Mouse (Mus musculus) ES-Bruce4 (cell line): ENCODE results near the gene Caln1. TPM values are rescaled to one million over a fixed set of nuclear protein-coding genes. Genes with fewer than 3 reads are reported as not detected.

Experiments
- H3K27ac ChIP-seq: 2 replicates; pipeline ENCODE4 v1.5.1; 2012; ENCODE audit warnings: low read length, inconsistent platforms; ENCODE audit not compliant: insufficient read depth
- H3K27me3 ChIP-seq: 2 replicates; pipeline ENCODE4 v1.6.1; 2012; ENCODE audit warnings: mild to moderate bottlenecking, low read length, inconsistent platforms; ENCODE audit not compliant: control insufficient read depth, poor library complexity, insufficient read depth, severe bottlenecking
- H3K36me3 ChIP-seq: 2 replicates; pipeline ENCODE4 v1.6.1; 2012; ENCODE audit warnings: inconsistent platforms, mild to moderate bottlenecking, low read length, moderate library complexity; ENCODE audit not compliant: control insufficient read depth, poor library complexity, insufficient read depth, severe bottlenecking
- H3K4me1 ChIP-seq: one replicate; pipeline ENCODE4 v1.8.1; 2011; ENCODE audit warnings: low read length; ENCODE audit not compliant: control insufficient read depth, insufficient read depth
- H3K4me3 ChIP-seq: 2 replicates; pipeline ENCODE4 v1.5.1; 2011; ENCODE audit warnings: low read depth, mild to moderate bottlenecking, low read length
- H3K9ac ChIP-seq: 2 replicates; pipeline ENCODE4 v1.6.1; 2012; ENCODE audit warnings: low read depth, mild to moderate bottlenecking, inconsistent platforms; ENCODE audit not compliant: poor library complexity, severe bottlenecking
- H3K9me3 ChIP-seq: replicated peaks from 2 replicates; pipeline ENCODE4 v1.6.1; 2012; ENCODE audit warnings: mild to moderate bottlenecking, low read length, inconsistent platforms; ENCODE audit not compliant: control insufficient read depth, poor library complexity, insufficient read depth, severe bottlenecking
- CTCF ChIP-seq: IDR thresholded peaks from one replicate; pipeline ENCODE4 v1.8.1; 2011; ENCODE audit warnings: low read depth, low read length
- EP300 ChIP-seq: IDR thresholded peaks from 2 replicates; pipeline ENCODE4 v1.6.1; 2011; ENCODE audit warnings: low read depth, low read length; ENCODE audit not compliant: insufficient read depth
- POLR2A ChIP-seq: IDR thresholded peaks from one replicate; pipeline ENCODE4 v1.8.1; 2011; ENCODE audit warnings: low read length; ENCODE audit not compliant: insufficient read depth
- polyA plus RNA-seq: library from polyadenylated mRNA; stranded (reverse); fragments of >200 nt; gene quantifications from 2 replicates; pipeline ENCODE4 v1.2.4, GENCODE M21; 2011; ENCODE audit warnings: low read depth; ENCODE audit not compliant: missing spikeins, insufficient read depth, insufficient read length

The Caln1 gene
- polyA plus RNA-seq, 1 experiment = 0.28 TPM

DNA sequence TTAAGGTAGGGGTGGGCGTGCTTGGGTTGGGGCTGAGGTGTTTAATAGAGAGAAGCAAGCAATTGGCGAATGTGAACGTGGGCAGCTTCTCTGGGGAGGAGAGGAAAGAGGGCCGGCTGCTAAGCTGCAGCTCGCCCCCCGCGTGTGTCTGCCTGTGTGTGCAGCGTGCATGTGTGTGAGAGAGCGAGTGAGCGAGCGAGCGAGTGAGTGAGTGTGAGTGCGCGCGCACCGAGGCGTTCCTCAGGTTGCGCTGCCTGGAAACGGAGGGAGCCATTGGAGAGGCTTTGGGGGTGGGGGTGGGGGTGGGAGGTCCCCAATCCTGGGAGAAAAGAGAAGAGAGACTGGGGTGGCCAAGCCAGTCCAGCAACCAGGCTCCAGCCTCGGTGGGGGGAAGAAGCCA, 79.2 kb downstream of the Caln1 start:
- Histone ChIP-seq H3K27ac (no peak overlapping the region), H3K9ac (peak overlapping the region; percentile 16), H3K9me3 (no peaks in the 10 kb centered on the region), H3K27me3 (peaks cover 16% of the 10 kb centered on the region), H3K4me1 (no peaks in the 10 kb centered on the region), H3K4me3 (peak overlapping the region; percentile 32), H3K36me3 (no peaks in the 10 kb centered on the region)
- TF ChIP-seq EP300 (no peak), POLR2A (no peak), CTCF (no peak)

DNA sequence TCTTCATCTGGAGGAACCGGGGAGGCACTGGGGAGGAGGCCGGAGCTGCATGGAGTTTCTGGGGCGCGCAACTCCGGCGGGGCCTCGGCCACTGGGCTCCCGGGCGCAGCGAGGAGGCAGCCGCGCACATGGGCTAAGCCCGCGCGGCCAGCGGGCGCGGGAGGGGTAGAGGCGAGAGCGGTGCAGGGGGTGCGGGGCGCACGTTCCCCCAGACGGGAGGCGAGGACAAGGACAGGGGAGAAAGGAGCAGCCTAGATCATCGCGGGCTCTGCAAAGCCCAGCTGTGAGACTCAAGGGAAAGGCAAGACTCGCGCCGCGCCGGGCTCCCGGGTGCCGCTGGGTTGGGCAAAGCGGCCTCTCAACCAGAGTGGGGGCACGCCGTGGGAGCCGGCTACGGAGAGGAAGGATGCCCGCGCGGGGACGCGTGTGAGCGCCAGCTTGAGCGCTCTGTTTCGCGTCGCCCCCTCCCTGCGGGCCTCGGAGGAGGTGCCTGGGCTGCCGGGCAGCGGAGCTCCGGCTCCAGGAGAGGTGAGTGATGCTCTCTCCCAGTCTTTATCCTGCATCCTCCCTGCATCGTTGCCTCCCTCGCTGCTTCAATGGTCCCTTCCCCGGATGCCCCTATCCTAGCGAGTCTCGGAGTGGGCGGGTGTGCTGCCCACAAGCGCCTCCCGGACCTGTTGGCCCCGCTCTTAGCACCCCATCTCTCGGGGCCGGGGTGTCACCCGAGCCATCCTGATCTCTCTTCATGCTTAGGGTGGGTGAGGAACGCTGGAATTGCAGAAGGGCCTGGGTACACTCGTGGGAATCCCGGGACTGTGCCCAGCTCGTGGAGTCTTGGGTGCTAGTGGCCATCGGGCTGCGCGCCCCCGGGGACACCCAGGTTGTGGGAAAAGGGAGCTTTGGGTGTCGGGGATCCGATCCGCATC, 79.9 kb downstream of the Caln1 start:
- Histone ChIP-seq H3K9me3 (no peaks in the 10 kb centered on the region), H3K27me3 (peaks cover 16% of the 10 kb centered on the region), H3K4me1 (no peaks in the 10 kb centered on the region), H3K4me3 (peak overlapping the region; percentile 32), H3K9ac (peak overlapping the region; percentile 16), H3K36me3 (no peaks in the 10 kb centered on the region), H3K27ac (no peak overlapping the region)
- TF ChIP-seq CTCF (no peak), POLR2A (no peak)

DNA sequence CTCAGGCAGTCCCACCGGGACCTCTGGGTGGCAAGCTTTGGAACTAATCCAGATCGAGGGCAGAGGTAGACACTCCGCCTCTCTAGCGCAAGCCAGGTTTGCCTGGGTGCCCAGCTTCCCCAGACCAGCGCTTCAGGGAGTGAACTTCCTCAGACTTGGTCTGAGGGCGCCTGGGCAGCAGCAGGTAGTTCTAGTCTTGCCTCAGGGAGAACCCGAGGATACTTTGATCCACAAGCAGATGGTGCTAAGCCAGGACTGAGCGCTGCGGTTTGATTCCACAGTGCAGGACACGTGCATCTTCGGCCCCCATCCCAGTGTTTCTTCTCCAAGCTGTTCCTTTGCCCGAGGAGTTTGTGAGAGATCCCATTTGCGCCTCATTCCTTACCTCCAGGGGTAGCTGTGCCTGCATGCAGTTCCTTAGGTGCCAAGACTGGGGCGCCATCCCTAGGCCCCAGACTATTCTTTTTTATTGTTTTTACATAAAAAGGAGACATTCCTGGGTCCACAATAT, 80.8 kb downstream of the Caln1 start:
- H3K27me3 ChIP-seq = peaks cover 16% of the 10 kb centered on the region
- H3K36me3 ChIP-seq = no peaks in the 10 kb centered on the region
- no peak overlapping the region for H3K9ac ChIP-seq
- TF ChIP-seq POLR2A = no peak
- TF ChIP-seq EP300 = no peak
- TF ChIP-seq CTCF = no peak
- no peaks in the 10 kb centered on the region for H3K9me3 ChIP-seq
- no peak overlapping the region for H3K27ac ChIP-seq
- peak overlapping the region; percentile 32 for H3K4me3 ChIP-seq
- no peaks in the 10 kb centered on the region for H3K4me1 ChIP-seq

DNA sequence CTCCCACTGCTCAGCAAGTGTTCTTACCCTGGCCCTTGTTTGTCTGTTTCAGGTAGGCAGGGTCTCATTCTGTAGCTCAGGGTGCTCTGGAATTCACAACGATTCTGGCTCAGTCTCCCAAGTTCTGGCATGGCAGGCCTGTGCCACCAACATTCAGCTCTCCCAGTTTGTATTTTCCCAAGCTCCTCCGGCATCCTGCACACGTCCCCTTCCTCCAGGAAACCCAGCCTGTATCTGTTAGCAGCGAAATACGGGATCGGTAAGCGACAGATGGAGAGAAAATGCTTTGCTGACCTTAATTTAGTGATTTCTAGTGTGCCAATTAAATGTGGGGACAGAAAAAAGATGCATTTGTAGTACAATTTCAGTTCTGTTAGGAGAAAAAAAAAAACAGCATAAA, 88.8 kb downstream of the Caln1 start:
- no peak overlapping the region for H3K4me3 ChIP-seq
- H3K27me3 ChIP-seq = no peaks in the 10 kb centered on the region
- no peaks in the 10 kb centered on the region for H3K4me1 ChIP-seq
- TF ChIP-seq EP300 (no peak), CTCF (no peak), POLR2A (no peak)
- no peaks in the 10 kb centered on the region for H3K36me3 ChIP-seq
- H3K9ac ChIP-seq = no peak overlapping the region
- H3K27ac ChIP-seq = no peak overlapping the region
- H3K9me3 ChIP-seq = no peaks in the 10 kb centered on the region

DNA sequence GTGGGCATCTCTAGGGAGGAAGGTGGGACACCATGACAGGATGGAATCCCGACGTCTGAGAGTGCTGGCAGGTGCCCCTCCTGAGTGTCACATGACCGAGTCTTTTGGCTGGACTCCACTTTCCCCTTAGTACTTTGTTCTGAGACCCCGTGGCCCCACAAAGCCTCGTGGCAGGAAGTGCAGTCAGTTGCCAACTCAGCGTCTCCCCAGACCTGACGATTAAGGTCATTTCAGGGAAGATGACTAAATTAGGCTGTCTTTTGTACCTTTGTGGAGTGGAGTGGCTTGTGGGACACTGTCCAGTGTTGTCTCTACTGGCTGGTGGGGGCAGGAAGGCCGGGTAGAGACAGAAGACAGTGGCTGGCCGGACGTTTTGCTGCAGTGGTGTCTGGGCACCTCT, 103.0 kb downstream of the Caln1 start:
- Histone ChIP-seq H3K4me1 (no peaks in the 10 kb centered on the region), H3K9ac (no peak overlapping the region), H3K27me3 (no peaks in the 10 kb centered on the region), H3K4me3 (no peak overlapping the region), H3K9me3 (no peaks in the 10 kb centered on the region), H3K36me3 (no peaks in the 10 kb centered on the region), H3K27ac (no peak overlapping the region)
- TF ChIP-seq CTCF = no peak
- no peak for TF ChIP-seq POLR2A
- TF ChIP-seq EP300 = no peak

DNA sequence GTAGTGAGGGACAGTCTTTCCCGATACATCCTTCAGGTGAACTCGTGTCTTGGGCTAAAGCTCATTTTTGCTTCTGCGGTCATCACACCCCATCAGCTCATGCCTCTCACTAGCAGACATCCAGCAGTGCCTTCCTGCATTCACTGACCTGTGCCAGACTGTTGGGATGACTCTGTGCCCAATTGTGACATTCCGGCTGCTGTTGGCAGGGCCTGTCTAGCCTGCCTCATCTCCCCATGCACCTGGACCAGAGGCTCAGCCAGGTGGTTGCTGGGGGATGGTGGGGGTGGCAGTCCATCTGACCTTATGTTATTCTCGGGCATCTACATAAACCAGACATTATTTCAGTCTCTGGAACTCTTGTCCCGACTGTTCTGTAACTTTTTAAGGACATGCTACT, 105.6 kb downstream of the Caln1 start:
- no peak overlapping the region for H3K27ac ChIP-seq
- no peaks in the 10 kb centered on the region for H3K36me3 ChIP-seq
- no peak overlapping the region for H3K9ac ChIP-seq
- H3K4me3 ChIP-seq = no peak overlapping the region
- H3K27me3 ChIP-seq = no peaks in the 10 kb centered on the region
- TF ChIP-seq EP300 = no peak
- TF ChIP-seq CTCF = no peak
- TF ChIP-seq POLR2A = no peak
- no peaks in the 10 kb centered on the region for H3K4me1 ChIP-seq
- no peaks in the 10 kb centered on the region for H3K9me3 ChIP-seq
